Mouse (Mus musculus) liver, adult (tissue): ENCODE results near the gene Myl4.

Source experiments
- GATA4 ChIP-seq: IDR thresholded peaks from 2 replicates; pipeline ENCODE4 v1.6.1; 2014; ENCODE audit warnings: mild to moderate bottlenecking, low read length; ENCODE audit not compliant: insufficient replicate concordance

The Myl4 gene

GRCm38 (mm10) chr11:104630185-104630835 lies 79.8 kb downstream of the Myl4 start:
- TF ChIP-seq GATA4: no peak

DNA sequence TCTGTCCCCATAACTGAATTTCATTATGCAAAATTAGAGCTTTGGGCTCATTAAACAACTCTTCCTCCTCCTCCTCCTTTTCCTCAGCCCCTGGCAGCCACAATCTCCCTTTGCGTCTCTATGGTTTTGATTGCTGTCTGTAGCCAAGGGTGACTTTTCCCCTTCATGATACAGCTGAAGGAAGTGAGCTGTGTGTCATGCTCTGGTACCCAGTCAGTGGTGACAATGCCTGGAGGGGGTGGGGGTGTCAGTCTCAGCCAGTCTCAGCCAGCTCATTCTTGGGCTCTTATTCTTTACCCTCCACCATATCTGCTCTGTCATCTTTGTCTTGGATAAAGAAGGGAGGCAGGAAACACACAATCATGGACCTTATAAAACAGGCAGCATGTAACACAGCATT lies 80.8 kb downstream of the Myl4 start:
- no peak for TF ChIP-seq GATA4

DNA sequence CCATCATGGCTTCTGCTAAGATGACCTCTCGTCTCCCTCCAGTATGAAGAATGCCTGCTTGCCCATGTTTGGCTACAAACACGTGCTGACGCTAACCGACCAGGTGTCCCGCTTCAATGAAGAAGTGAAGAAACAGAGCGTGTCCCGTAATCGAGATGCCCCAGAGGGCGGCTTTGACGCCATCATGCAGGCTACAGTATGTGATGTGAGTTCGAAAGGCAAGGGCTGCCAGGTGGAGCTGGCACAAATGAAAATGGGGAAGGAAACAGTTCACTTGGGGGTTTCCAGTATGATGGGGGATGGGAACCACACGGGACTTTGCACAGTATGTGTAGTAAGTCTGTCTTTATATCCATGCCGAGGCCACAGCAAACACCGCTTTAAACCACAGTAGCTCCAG lies 86.5 kb downstream of the Myl4 start:
- TF ChIP-seq GATA4: no peak

DNA sequence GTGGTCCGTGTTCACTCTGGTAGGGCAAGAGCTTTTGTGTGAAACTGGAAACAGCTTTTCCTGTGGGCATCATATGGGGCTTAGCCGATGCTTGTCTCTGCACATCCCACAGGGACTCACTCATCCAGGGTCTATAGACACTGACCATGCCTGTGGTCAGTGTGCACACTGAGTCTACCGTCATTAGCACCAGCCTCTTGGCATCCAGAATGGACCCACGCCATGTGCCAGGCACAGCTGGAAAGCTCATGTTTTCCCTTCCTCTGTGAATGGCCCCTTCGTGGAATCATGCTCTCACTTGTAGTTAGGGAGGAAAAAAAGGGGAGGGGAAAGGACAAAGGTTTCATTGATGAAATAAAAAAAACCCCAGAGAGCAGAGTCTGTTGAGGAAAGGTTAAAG lies 87.5 kb downstream of the Myl4 start:
- TF ChIP-seq GATA4: no peak

- TF ChIP-seq GATA4: no peak
Observed at GRCm38 (mm10) chr11:104638906-104639305, 88.4 kb downstream of the Myl4 start.

DNA sequence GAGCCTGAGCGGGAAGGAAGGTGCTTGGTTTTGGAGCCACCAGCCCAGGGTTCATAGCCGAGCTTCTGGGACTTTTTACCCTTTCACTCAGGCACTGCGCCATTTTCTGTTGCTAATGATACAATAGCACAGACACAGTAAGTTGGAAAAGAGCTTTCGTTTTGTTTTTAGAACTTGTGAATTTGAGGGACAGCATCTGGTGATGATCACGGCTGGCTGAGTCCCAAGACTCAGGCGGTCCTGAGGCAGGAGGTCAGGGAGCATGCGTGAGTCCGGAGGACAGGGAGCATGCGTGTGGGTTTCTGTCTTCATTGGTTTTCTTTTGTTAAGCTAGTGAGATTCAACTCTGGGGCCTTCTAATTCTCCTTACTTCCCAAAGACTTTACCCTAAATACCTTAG lies 89.2 kb downstream of the Myl4 start:
- TF ChIP-seq GATA4: no peak

DNA sequence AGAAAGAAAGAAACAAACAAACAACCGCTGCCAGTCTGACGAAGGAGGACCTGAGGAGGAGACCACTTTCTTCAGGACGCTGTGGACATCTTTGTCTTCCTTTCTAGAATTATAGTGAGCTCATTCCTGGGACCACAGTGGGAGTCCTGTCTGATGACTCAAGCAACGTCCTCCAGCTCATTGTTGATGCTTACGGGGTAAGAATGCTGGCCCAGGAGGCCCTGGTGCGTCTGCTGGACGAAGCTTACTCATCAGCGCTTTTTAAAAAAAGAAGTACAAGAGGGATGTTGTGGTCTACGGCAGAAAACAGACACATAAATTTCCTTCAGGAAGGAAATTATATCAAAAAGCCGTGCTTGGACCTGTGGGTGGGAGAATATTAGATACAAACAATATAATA lies 90.4 kb downstream of the Myl4 start:
- TF ChIP-seq GATA4: no peak

- no peak for TF ChIP-seq GATA4
Observed at GRCm38 (mm10) chr11:104643236-104643635, 92.8 kb downstream of the Myl4 start.
